Mouse (Mus musculus): ENCODE measurements at regions not wholly inside any gene's neighbourhood (a gene's known extent, or its start where the extent isn't known, plus 50 kb on each side); places are given as distances from the start of the nearest gene placed in this dataset.

DNA sequence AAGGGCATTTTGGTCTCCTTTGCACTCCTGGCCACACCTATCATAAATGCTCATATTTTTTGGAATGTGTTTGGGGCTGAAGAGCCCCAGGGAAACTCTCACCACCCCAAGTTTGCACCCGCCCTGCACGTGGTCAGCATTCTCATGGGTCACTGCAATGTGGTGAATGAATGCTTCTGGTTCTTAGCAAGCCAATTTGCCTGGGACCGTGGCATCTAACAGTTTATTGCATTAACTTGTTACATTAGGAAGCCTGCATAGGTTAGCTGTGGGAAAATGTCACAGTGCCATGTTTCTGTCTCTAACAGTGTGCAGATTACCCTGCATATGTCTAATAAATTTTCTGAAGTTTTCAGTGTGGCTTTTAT, 55.7 kb upstream of the Ccdc80 start:
- TF ChIP-seq CTCF (IDR thresholded peaks at IDR 0.05; ENCODE audit: low read depth, low read length) (no peak), POLR2AphosphoS5 (IDR thresholded peaks at IDR 0.05; ENCODE audit: insufficient replicate concordance, low read depth, low read length) (no peak)

All from G1E (cell line).